Mouse (Mus musculus) erythroblast, embryonic 14.5 days (primary cell): ENCODE measurements around the gene Pdzd8.

ENCODE experiments used
- GATA1 ChIP-seq: IDR thresholded peaks from 2 replicates; pipeline ENCODE4 v1.6.1; 2012; ENCODE audit warnings: low read length, inconsistent platforms, mixed read lengths
- TAL1 ChIP-seq: IDR thresholded peaks from 3 replicates; pipeline ENCODE4 v1.6.1; 2012; ENCODE audit warnings: low read length, inconsistent platforms, mixed read lengths

- no peak for TF ChIP-seq TAL1
- TF ChIP-seq GATA1: no peak
Observed at GRCm38 (mm10) chr19:59374940-59375339, 29.4 kb upstream of the Pdzd8 start.
